Mouse (Mus musculus) testis, adult 2 months (tissue): ENCODE measurements around the gene Osbpl8.

ENCODE experiments used
- CTCF ChIP-seq: fragments of 200-500 bp; IDR thresholded peaks from 2 replicates; pipeline ENCODE4 v1.5.1; 2012; ENCODE audit warnings: low read depth, mild to moderate bottlenecking, inconsistent platforms, low read length, moderate library complexity; ENCODE audit not compliant: control insufficient read depth, insufficient read depth, insufficient replicate concordance
- POLR2A ChIP-seq: fragments of 200-500 bp; IDR thresholded peaks from 2 replicates; pipeline ENCODE4 v1.6.1; 2012; ENCODE audit warnings: low read depth, mild to moderate bottlenecking, inconsistent platforms, low read length, moderate library complexity; ENCODE audit not compliant: control insufficient read depth

- no peak for TF ChIP-seq POLR2A
- TF ChIP-seq CTCF: no peak
Observed at GRCm38 (mm10) chr10:111129867-111130620, 34.5 kb upstream of the Osbpl8 start.
